Mouse (Mus musculus): ENCODE measurements around the gene Ephb2.

GRCm38 (mm10) chr4:136763349-136763748, 72.4 kb downstream of the Ephb2 start:
- no peak for TF ChIP-seq CTCF (IDR thresholded peaks at IDR 0.05; ENCODE audit: insufficient read depth, low read length)
- TF ChIP-seq POLR2A (IDR thresholded peaks at IDR 0.05; ENCODE audit: borderline replicate concordance, extremely low read depth, low read depth, low read length), result no peak

All from lung, adult 2 months (tissue).